Mouse (Mus musculus) heart, embryonic 10.5 days (tissue): ENCODE measurements around the gene Rps19. TPM values are rescaled to one million over a fixed set of nuclear protein-coding genes. Genes with fewer than 3 reads are reported as not detected.
"Not testable (repeated sequence)": the region's sequence is repeated elsewhere in the genome, so short reads cannot be mapped to it uniquely, and the experiment has no call there.

Experiments used
- DNase-seq: peaks from one replicate; pipeline ENCODE4 v3.0.0-alpha.2; 2017; ENCODE audit warnings: low spot score
- H3K27ac ChIP-seq: fragments of 300-500 bp; sonication (generic); 2 replicates; pipeline ENCODE4 v1.5.1; 2016; ENCODE audit warnings: mild to moderate bottlenecking
- H3K27me3 ChIP-seq: fragments of 300-500 bp; sonication (generic); 2 replicates; pipeline ENCODE4 v1.6.1; 2016; ENCODE audit warnings: mild to moderate bottlenecking; ENCODE audit not compliant: poor library complexity, insufficient read depth, severe bottlenecking
- H3K36me3 ChIP-seq: fragments of 300-500 bp; sonication (generic); 2 replicates; pipeline ENCODE4 v1.6.1; 2016; ENCODE audit warnings: mild to moderate bottlenecking, moderate library complexity
- H3K4me1 ChIP-seq: fragments of 300-500 bp; sonication (generic); 2 replicates; pipeline ENCODE4 v1.6.1; 2016; ENCODE audit warnings: mild to moderate bottlenecking
- H3K4me3 ChIP-seq: fragments of 300-500 bp; sonication (generic); 2 replicates; pipeline ENCODE4 v1.5.1; 2016; ENCODE audit warnings: mild to moderate bottlenecking, moderate library complexity
- H3K9me3 ChIP-seq: fragments of 300-500 bp; sonication (generic); 2 replicates; pipeline ENCODE4 v1.6.1; 2016; ENCODE audit warnings: mild to moderate bottlenecking, moderate library complexity
- WGBS: fragments of 180-500 bp; shearing (Covaris S2); methylation state at CpG from one replicate; pipeline ENCODE4 v1.1.7; 2016; 5-methylcytosine and 5-hydroxymethylcytosine counted together
- polyA plus RNA-seq: library from polyadenylated mRNA; unstranded; fragments of >200 nt; fragmentation: Nextera tagmentation; extraction: Ambion mirVana; gene quantifications from 2 replicates; pipeline ENCODE4 v1.2.1, GENCODE M21; 2016

The Rps19 gene
- polyA plus RNA-seq, 1 experiment from 2014 or later: 1,854 TPM

DNA sequence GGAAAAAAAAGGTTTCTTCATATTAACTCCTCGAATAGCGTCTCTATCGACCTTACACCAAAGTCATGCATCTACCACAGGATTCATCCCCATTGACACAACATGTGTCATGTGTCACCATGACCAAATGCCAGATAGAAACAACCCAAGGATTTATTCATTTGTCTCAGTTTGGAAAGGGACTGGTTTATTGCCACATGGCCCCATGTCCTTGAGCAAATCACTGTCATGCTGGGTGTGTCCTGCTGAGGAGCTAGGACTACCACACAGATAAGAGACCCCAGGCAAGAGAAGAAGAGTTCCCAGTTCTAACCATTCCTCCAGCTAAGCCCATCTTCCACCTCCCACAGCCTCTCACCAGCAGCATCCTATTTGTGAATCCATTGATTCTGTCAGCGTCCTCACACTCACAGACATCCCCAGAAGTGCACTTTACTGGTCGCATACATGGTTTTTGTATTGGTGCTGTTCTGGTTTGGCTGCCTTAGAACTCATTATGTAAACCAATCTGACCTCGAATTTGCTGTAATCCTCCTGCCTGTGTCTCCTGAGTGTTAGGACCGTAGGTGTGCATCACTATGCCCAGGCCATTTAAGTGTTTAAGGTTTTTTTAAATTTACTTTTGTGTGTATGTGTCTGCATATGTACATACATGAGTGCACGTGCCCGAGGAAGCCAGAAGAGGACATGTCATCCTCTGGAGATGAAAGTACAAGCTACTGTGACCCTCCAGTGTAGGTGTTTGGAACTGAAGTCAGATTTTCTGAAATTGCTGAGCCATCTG lies 1.6 kb upstream of the Rps19 start:
- Histone ChIP-seq H3K36me3 (peaks cover 23% of the 10 kb centered on the region), H3K9me3 (no peaks in the 10 kb centered on the region), H3K4me3 (no peak overlapping the region), H3K27ac (no peak overlapping the region), H3K27me3 (no peaks in the 10 kb centered on the region), H3K4me1 (peaks cover 18% of the 10 kb centered on the region)
- 83% methylated on average over 9 of the region's 9 CpGs for WGBS
- no peak for DNase-seq

DNA sequence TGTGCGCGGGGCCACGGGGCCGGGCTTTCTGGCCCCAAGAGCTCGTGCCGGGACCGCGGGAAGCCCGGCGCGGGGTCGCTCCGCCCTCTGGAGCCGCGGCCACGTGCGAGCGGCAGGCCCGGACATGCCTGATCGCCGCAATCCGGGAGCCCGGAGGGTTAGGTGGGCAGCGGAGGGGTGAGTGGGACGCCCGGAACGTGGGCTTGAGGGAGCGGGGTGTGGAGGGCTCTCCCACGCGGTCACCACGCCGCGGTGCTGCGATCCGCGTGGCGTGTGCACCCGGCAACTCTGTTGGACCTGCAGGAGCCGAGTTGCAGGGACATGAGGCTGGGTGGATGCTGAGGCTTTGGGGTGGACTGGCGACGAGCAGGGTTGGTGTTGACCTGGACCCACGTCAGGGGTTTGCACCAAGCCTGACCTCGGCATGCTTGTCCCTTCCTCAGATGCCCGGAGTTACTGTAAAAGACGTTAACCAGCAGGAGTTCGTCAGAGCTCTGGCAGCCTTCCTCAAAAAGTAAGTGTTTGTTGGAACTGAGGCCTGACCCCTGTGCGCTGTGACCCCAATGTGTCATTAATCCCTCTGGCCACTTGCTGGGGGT lies 621 bp downstream of the Rps19 start:
- Histone ChIP-seq H3K4me3 (peak overlapping the region; percentile 91), H3K36me3 (peaks cover 45% of the 10 kb centered on the region), H3K27me3 (no peaks in the 10 kb centered on the region), H3K4me1 (peaks cover 18% of the 10 kb centered on the region), H3K9me3 (no peaks in the 10 kb centered on the region), H3K27ac (peak overlapping the region; percentile 99)
- under 1% methylated on average over 47 of the region's 47 CpGs for WGBS
- no peak for DNase-seq

DNA sequence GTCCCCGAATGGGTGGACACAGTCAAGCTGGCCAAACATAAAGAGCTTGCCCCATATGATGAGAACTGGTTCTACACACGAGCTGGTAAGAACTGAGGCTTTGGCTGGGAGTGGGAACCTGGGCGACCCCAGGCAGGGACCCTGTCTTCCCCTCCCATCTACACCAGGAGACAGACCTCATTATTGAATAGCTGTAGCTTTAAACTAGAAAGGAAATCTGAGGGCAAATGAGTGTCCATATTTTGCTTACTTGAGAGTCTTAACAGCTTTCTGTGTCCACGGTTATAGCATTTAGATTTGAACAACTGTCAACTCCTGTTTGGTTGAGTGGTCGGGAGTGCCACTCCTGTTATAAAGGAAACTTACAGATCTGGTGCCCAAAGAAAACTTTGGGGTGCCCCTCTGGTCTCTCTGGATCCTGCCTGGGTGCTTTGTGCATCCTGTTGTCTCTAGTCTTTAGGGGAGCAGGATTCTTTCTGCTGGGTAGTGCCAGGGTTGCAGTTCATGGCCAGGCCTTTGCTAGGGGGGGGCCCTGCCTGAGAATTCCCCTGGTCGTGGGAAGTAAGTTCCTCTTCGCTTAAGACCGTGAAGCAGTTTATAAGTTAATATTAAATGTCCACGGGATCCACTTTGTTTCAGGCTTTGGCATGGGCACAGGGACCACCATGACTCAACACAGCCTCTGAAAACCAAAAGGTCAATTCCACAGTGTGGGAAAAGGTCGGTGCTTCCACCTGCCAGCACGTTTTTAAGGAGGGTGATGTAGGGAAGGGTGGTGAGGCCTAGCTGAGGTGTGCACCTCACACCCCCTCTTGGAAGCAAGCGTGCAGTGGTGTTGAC lies 1.5 kb downstream of the Rps19 start:
- Histone ChIP-seq H3K27ac (peak overlapping the region; percentile 99), H3K4me1 (peaks cover 22% of the 10 kb centered on the region), H3K36me3 (peaks cover 54% of the 10 kb centered on the region), H3K4me3 (peak overlapping the region; percentile 91), H3K27me3 (no peaks in the 10 kb centered on the region), H3K9me3 (no peaks in the 10 kb centered on the region)
- no peak for DNase-seq
- 44% methylated on average over 12 of the region's 12 CpGs for WGBS

DNA sequence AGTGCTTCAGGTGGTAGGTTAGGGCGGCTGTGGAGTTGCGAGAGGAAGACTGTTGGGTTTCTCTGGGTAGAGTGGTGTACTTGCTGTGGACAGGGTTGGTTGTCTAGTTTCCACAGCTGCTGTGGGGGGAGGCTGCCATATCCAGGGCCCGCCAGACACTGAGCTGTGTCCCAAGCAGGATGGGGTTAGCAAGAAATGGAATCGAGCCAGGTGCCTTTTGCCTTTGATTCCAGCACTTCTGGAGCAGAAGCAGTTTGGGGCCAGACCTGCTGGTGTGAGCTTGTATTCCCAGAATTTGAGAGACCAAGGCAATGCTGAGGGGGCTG lies 2.1 kb downstream of the Rps19 start:
- peaks cover 22% of the 10 kb centered on the region for H3K4me1 ChIP-seq
- no peaks in the 10 kb centered on the region for H3K9me3 ChIP-seq
- 68% methylated on average over 4 of the region's 4 CpGs for WGBS
- peak overlapping the region; percentile 91 for H3K4me3 ChIP-seq
- H3K27ac ChIP-seq: peak overlapping the region; percentile 99
- DNase-seq: no peak
- H3K27me3 ChIP-seq: no peaks in the 10 kb centered on the region
- peaks cover 57% of the 10 kb centered on the region for H3K36me3 ChIP-seq

DNA sequence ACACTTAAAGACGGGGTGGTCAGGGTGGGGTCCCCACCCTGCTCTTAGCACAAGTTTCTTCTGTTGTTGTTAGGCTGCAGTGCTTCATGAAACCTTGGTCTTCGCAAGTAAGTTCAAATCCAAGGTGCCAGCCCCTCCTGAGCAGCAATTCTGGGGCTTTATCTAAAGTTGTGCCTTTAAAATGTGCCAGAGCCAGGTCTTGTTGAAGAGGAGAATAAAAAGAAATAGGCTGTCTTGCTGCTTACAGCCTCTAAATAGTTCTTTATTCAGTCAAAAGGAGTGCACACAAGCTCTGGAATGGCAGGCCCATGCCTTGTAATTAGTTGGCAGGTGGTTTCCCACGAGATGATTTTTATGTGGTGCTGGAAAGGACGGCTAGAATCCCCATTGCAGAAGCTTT lies 2.9 kb downstream of the Rps19 start:
- H3K4me1 ChIP-seq: peaks cover 22% of the 10 kb centered on the region
- no peaks in the 10 kb centered on the region for H3K9me3 ChIP-seq
- no peaks in the 10 kb centered on the region for H3K27me3 ChIP-seq
- no peak for DNase-seq
- H3K36me3 ChIP-seq: peaks cover 57% of the 10 kb centered on the region
- no peak overlapping the region for H3K27ac ChIP-seq
- WGBS: 82% methylated on average over 4 of the region's 4 CpGs
- H3K4me3 ChIP-seq: 0 out of 2 replicates have a peak overlapping the region, but pooled peaks have one; percentile 91

DNA sequence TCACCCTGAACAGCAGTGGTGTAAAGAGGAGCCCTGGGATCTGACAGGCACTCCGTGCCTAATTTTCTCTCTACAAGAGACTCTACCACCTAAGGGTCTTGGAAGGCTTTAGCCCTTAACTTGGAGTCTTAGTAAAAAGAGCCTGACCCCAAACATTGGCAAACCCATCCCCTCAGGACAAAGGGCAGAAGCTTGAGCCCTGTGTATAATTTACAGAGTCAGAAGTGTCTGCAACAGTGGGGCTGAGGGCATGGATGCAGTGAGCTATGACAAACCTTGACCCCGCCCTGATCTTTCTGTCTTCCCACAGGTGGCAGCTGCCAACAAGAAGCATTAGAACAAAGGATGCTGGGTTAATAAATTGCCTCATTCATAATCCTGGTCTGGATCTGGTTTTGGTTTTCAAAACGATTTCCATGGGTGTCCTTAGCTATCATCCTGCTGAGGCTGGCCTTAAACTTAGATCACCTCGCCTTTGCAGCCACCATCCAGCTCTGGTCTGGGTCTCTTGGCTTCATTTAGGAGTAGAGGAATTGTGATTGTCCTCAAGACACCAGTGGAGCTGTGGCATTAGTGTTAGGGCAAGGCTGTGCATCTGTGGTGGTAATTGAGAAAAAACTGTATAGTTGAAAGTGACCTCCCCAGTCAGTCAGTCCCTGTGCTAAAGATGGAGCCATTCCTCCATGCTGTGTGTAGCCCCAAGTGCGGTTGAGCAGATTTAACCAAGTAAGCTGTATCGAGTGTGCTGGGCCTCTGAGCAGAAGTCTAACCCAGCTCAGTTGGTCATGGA lies 5.5 kb downstream of the Rps19 start:
- no peaks in the 10 kb centered on the region for H3K9me3 ChIP-seq
- 84% methylated on average over 6 of the region's 6 CpGs for WGBS
- H3K4me1 ChIP-seq: peaks cover 22% of the 10 kb centered on the region
- peaks cover 57% of the 10 kb centered on the region for H3K36me3 ChIP-seq
- H3K4me3 ChIP-seq: no peak overlapping the region
- no peak overlapping the region for H3K27ac ChIP-seq
- DNase-seq: no peak
- no peaks in the 10 kb centered on the region for H3K27me3 ChIP-seq

DNA sequence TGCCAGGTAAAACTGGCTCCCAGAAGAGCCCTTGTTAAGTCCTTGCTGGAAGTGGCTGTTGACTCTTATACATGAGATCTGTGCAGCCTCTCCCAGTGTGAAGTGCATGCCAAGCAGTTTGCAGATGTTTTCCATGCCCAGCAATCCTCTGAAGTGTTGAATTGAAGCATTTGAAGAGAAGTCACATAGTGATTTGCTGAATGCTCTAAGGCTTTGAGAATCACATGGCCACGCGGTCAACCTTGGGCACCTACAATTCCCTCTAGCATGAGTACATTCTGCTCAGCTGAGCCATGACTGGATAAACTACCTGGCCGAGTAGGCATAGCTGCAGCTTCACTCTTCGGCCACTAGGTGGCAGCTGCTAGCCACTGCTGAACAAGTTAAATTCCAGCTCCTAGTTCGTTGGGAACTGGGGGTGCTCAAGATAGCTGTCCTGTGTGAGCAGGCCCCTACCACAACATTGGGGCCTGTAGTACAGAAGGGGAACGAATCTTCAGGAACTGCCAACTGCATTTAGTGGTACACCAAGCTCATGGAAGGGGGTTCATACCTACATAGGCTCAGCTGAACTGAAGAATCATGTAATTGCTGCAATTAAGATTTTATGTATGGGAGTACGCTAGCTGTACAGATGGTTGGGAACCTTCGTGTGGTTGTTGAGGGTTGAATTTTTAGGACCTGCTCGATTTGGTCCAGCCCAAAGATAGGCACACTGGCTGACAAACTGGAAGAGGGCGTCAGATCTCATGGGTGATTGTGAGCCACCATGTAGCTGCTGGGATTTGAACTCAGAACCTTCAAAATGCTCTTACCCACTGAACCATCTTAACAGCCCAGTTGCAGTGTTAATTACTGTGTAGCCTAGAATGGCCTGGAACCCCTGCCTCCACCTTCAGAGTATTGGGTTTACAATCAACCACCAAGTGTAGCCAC lies 6.4 kb downstream of the Rps19 start:
- H3K27ac ChIP-seq: no peak overlapping the region
- no peaks in the 10 kb centered on the region for H3K9me3 ChIP-seq
- peaks cover 19% of the 10 kb centered on the region for H3K4me1 ChIP-seq
- WGBS: 29% methylated on average over 10 of the region's 10 CpGs
- peak; percentile 86 for DNase-seq
- peaks cover 54% of the 10 kb centered on the region for H3K36me3 ChIP-seq
- no peaks in the 10 kb centered on the region for H3K27me3 ChIP-seq
- H3K4me3 ChIP-seq: no peak overlapping the region

DNA sequence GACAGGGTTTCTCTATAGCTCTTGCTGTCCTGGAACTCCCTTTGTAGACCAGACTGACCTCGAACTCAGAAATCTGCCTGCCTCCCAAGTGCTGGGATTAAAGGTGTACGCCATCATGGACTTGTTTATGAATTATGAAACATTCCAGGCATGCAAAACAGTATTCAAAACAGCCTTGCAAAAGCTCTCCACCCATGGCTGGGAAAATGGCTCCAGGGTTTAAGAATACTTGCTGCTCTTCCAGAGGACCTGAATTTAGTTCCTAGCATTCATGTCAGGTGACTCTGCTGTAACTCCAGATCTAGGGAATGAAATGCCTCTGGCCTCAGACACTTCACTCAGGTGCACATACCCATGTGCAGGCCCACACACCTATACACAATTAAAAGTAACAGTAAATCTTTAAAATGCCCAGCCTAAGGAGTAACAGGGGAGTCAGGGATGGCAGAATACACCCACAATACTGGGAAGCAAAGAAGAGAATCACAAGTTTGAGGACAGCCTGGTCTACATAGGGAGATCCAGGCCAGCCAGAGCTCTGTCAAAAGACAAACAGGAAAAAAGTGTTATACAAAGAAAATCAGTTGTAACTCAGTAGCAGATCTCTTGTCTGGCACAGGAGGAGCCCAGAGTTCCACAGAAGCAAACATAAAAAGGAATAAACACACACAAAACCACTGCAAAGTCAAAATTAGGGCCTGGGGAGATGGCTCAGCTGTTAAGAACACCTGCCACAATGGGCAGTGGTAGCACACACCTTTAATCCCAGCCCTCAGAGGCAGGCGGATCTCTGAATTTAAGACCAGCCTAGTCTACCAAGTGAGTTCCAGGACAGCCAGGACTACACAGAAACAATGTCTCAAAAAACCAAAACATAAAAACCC lies 7.3 kb downstream of the Rps19 start:
- Histone ChIP-seq H3K27me3 (no peaks in the 10 kb centered on the region), H3K4me1 (peaks cover 10% of the 10 kb centered on the region), H3K36me3 (peaks cover 44% of the 10 kb centered on the region), H3K27ac (no peak overlapping the region), H3K4me3 (no peak overlapping the region), H3K9me3 (no peaks in the 10 kb centered on the region)
- no peak for DNase-seq
- WGBS: 66% methylated on average over 3 of the region's 3 CpGs

DNA sequence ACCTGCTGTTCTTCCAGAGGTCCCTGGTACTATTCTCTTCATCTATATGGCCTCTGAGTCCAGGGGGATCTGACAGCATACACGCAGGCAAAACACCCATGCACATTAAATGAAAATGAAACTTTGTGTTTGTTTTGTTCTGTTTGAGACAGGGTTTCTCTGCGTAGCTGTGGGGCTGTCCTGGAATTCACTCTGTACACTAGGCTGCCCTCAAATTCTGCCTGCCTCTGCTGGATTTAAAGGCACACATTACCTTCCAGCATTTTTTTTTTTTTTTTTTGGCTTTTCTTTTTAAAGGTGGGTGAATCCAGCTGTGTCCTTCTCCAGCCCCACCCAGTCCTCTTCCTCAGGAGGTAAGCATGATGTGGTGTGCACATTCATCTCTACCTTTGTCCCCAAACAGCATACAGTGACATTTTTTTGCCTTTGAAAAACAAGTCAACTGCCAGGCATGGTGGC lies 8.0 kb downstream of the Rps19 start:
- DNase-seq: no peak
- Histone ChIP-seq H3K4me3 (no peak overlapping the region), H3K27me3 (no peaks in the 10 kb centered on the region), H3K36me3 (peaks cover 38% of the 10 kb centered on the region), H3K4me1 (peaks cover 4% of the 10 kb centered on the region; the same call in 1 of the 2 replicates), H3K27ac (no peak overlapping the region), H3K9me3 (no peaks in the 10 kb centered on the region)
- 73% methylated on average over 2 of the region's 2 CpGs for WGBS

DNA sequence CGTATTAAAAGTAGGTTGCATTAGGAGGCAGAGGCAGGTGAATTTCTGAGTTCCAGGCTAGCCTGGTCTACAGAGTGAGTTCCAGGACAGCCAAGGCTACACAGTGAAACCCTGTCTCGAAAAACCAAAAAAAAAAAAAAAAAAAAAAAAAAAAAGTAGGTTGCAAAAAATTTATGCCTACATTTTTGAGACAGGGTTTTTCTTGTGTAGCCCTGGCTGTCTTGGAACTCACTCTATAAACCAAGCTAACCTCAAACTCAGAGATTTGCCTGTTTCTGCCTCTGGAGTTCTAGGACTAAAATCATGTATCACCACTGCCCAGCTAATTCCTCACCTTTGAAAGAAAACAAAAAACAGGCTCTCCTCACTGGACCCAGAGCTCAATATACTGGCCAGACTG lies 11.6 kb downstream of the Rps19 start:
- WGBS: 73% methylated on average over 2 of the region's 2 CpGs
- DNase-seq, H3K4me1 ChIP-seq: not testable (repeated sequence)

DNA sequence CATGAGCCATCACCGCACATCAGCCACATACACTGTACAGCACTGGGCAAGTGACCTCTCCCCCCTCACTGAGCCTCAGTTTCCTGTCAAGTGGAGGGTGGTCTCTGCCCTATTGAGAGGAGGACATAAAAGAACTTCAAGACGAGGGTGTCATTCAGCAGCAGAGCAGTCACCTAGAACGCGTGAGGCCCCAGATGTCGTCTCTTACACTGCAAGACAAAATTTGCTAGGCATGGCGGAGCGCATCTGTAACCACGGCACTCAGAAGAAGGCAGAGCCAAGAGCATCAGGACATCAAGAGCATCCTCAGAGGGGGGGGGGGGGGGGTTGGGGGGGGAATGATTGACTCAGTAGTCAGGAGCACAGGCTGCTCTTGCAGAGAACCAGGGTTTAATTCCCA lies 12.1 kb downstream of the Rps19 start:
- WGBS: 89% methylated on average over 8 of the region's 8 CpGs
- Histone ChIP-seq H3K36me3 (no peaks in the 10 kb centered on the region), H3K4me3 (no peak overlapping the region)

More for the DNA sequence above, 11.6 kb downstream of the Rps19 start:
- H3K27me3 ChIP-seq, H3K36me3 ChIP-seq, H3K9me3 ChIP-seq, H3K4me3 ChIP-seq, H3K27ac ChIP-seq: not testable (repeated sequence)

More for the DNA sequence above, 12.1 kb downstream of the Rps19 start:
- no peaks in the 10 kb centered on the region for H3K4me1 ChIP-seq
- no peaks in the 10 kb centered on the region for H3K9me3 ChIP-seq
- DNase-seq: no peak
- H3K27me3 ChIP-seq: no peaks in the 10 kb centered on the region
- H3K27ac ChIP-seq: no peak overlapping the region
